Mouse (Mus musculus): ENCODE data around the gene 4930512M02Rik. TPM values are rescaled to one million over a fixed set of nuclear protein-coding genes. Genes with fewer than 3 reads are reported as not detected.
"Not testable (repeated sequence)": the region's sequence is repeated elsewhere in the genome, so short reads cannot be mapped to it uniquely, and the experiment has no call there.

4930512M02Rik gene
- not detected in 2 replicates for polyA plus RNA-seq (2015; fragmentation: Nextera tagmentation; extraction: Ambion mirVana)

DNA sequence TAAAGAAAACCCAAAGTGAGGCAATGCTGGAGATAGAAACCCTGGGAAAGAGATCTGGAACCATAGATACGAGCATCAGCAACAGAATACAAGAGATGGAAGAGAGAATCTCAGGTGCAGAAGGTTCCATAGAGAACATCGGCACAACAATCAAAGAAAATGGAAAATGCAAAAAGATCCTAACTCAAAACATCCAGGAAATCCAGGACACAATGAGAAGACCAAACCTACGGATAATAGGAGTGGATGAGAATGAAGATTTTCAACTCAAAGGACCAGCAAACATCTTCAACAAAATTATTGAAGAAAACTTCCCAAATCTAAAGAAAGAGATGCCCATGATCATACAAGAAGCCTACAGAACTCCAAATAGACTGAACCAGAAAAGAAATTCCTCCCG is at the start of gene 4930512M02Rik:
Gene 4930512M02Rik, minus strand, starts transcription at position 101 of the 400 bp plus-strand sequence.
- ATAC-seq, result not testable (repeated sequence)

DNA sequence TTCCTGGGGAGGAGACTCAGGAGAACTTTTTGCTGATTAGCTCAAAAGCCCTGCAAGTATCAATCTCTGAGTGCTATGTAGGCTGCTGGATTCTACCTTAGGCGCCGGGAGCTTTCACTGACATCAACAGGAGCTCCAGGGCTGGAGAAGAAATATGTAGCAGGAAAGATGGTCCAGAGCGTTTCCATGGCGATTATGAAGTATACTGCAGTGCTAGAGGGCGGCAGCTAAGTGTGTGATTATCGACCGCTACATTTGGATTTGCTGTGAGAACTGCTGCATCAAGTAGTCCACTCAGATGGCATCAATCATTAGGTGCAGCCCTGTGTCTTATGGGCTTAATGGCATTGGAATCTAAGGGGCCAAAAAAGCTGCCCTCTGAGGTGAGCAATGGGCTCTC is 49.5 kb upstream of the 4930512M02Rik start:
- ATAC-seq, result no peak
- Histone ChIP-seq H3K27me3 (replicated peaks; ENCODE audit: control insufficient read depth, insufficient read depth, low read length) (no peaks in the 10 kb centered on the region), H3K36me3 (ENCODE audit: control insufficient read depth, insufficient read depth, low read length) (no peaks in the 10 kb centered on the region), H3K4me3 (ENCODE audit: low read length) (no peak overlapping the region), H3K9me3 (ENCODE audit: control insufficient read depth, low read length) (no peaks in the 10 kb centered on the region), H3K4me2 (ENCODE audit: low read depth, low read length) (no peak overlapping the region), H3K27ac (ENCODE audit: low read length) (no peak overlapping the region), H3K4me1 (ENCODE audit: control insufficient read depth, insufficient read depth, low read length) (no peaks in the 10 kb centered on the region), H3K9ac (ENCODE audit: low read depth, low read length) (no peak overlapping the region)
- WGBS, result 81% methylated on average over 7 of the region's 7 CpGs

More for the DNA sequence above, at the start of gene 4930512M02Rik:
- H3K4me3 ChIP-seq (ENCODE audit: low read length); H3K4me2 ChIP-seq (ENCODE audit: low read depth, low read length); H3K36me3 ChIP-seq (ENCODE audit: control insufficient read depth, insufficient read depth, low read length); H3K4me1 ChIP-seq (ENCODE audit: control insufficient read depth, insufficient read depth, low read length); H3K27me3 ChIP-seq (replicated peaks; ENCODE audit: control insufficient read depth, insufficient read depth, low read length); H3K27ac ChIP-seq (ENCODE audit: low read length); H3K9me3 ChIP-seq (ENCODE audit: control insufficient read depth, low read length); H3K9ac ChIP-seq (ENCODE audit: low read depth, low read length): not testable (repeated sequence)
- WGBS, result 89% methylated on average over 2 of the region's 4 CpGs

DNA sequence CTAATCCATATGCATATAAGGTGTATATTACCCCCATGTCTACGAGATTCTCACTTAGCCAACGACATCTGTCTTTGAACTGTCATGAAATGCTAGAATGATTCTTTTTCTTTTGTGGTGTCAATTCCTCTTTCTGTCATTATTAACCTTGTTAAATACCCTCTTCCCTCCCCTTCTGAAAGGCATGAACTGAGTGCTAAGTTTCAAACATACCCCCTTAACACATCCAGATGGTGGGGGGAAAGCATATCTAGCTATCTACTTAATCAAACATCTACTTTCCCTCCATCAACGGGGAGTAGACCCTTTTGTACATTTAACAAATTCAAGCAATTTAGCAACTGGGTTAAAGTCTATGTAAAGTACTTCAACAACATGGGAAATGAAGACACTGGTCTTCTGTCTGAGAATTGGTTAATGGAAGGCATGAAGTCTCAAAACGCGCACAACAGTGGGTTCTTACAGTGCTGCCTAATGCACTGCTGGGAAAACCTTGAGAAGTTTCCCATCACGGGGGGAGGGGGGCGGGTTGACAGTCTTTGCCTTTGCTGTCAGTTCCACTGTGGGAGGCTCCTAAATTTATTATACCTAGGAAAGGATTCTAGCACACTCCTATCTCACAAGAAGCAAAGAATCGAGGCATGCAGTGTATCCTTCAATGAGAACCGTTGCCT is 48.6 kb upstream of the 4930512M02Rik start:
- Histone ChIP-seq H3K9me3 (ENCODE audit: control insufficient read depth, low read length) (no peaks in the 10 kb centered on the region), H3K27ac (ENCODE audit: low read length) (no peak overlapping the region), H3K4me2 (ENCODE audit: low read depth, low read length) (no peak overlapping the region), H3K9ac (ENCODE audit: low read depth, low read length) (no peak overlapping the region), H3K4me3 (ENCODE audit: low read length) (no peak overlapping the region), H3K27me3 (replicated peaks; ENCODE audit: control insufficient read depth, insufficient read depth, low read length) (no peaks in the 10 kb centered on the region), H3K4me1 (ENCODE audit: control insufficient read depth, insufficient read depth, low read length) (no peaks in the 10 kb centered on the region), H3K36me3 (ENCODE audit: control insufficient read depth, insufficient read depth, low read length) (no peaks in the 10 kb centered on the region)
- ATAC-seq, result no peak
- WGBS, result 82% methylated on average over 9 of the region's 9 CpGs

DNA sequence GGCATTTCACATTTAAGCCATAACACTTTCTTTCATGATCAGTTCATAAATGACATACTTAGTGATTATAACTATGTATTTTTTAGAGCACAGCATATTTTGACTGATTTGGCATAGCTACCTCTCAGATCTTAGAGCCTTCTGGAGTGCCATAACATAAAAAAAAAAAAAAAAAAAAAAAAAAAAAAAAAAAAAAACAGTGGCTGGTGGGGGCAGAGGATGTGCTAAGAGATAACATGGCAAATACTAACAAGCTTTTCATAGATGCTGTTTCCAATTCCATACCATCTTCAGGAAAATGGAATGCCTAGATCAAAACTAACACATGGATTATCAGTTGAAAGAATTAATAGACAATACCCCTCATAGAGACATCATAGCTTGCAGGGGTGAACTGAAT is 47.4 kb upstream of the 4930512M02Rik start:
- H3K4me2 ChIP-seq (ENCODE audit: low read depth, low read length), result no peak overlapping the region
- no peaks in the 10 kb centered on the region for H3K9me3 ChIP-seq (ENCODE audit: control insufficient read depth, low read length)
- no peak overlapping the region for H3K27ac ChIP-seq (ENCODE audit: low read length)
- H3K9ac ChIP-seq (ENCODE audit: low read depth, low read length), result no peak overlapping the region
- no peak overlapping the region for H3K4me3 ChIP-seq (ENCODE audit: low read length)
- ATAC-seq, result no peak
- no peaks in the 10 kb centered on the region for H3K27me3 ChIP-seq (replicated peaks; ENCODE audit: control insufficient read depth, insufficient read depth, low read length)
- no peaks in the 10 kb centered on the region for H3K36me3 ChIP-seq (ENCODE audit: control insufficient read depth, insufficient read depth, low read length)
- no peaks in the 10 kb centered on the region for H3K4me1 ChIP-seq (ENCODE audit: control insufficient read depth, insufficient read depth, low read length)

DNA sequence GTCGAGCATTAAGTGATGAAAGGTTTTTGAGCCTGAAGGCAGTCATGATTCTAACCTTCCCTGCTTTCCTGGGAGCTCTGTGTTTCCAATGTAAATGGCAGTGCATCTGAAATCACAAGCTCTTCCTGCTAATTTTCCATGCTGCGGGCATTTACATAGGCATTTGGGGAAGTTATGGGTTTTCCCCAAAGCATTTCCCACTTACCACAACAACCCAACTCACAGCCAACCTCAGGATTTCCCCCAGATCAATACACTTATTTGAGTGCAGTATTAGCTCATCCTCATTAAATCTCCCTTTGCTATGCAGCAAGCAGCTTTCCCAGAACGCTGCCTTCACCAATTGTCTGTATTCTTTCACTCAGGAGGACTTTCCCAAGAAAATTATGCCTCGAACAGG is 45.3 kb upstream of the 4930512M02Rik start:
- no peak overlapping the region for H3K27ac ChIP-seq (ENCODE audit: low read length)
- no peaks in the 10 kb centered on the region for H3K36me3 ChIP-seq (ENCODE audit: control insufficient read depth, insufficient read depth, low read length)
- no peak for ATAC-seq
- H3K4me1 ChIP-seq (ENCODE audit: control insufficient read depth, insufficient read depth, low read length), result no peaks in the 10 kb centered on the region
- H3K9me3 ChIP-seq (ENCODE audit: control insufficient read depth, low read length), result no peaks in the 10 kb centered on the region
- H3K4me2 ChIP-seq (ENCODE audit: low read depth, low read length), result no peak overlapping the region
- no peaks in the 10 kb centered on the region for H3K27me3 ChIP-seq (replicated peaks; ENCODE audit: control insufficient read depth, insufficient read depth, low read length)
- H3K9ac ChIP-seq (ENCODE audit: low read depth, low read length), result no peak overlapping the region
- WGBS, result 72% methylated on average over 4 of the region's 4 CpGs
- no peak overlapping the region for H3K4me3 ChIP-seq (ENCODE audit: low read length)

DNA sequence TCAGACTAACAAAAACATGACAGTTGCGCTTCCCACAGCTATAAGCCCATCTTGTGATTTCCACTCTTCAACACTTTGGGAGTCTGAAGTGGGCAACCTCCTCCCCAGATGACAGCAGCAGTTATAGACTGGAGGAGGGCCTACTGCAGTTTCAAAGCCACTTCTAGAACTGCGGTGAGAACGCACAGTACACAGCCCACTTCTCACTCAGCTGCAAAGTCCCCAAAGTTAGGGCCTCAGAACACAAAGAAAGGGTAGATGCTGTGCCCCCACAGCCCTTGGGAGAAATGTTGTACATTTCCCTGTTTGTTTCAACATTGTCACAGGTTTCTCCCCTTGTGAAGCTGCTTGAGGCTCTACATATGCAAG is 40.3 kb upstream of the 4930512M02Rik start:
- ATAC-seq, result no peak
- H3K36me3 ChIP-seq (ENCODE audit: control insufficient read depth, insufficient read depth, low read length), result no peaks in the 10 kb centered on the region
- 87% methylated on average over 3 of the region's 3 CpGs for WGBS

DNA sequence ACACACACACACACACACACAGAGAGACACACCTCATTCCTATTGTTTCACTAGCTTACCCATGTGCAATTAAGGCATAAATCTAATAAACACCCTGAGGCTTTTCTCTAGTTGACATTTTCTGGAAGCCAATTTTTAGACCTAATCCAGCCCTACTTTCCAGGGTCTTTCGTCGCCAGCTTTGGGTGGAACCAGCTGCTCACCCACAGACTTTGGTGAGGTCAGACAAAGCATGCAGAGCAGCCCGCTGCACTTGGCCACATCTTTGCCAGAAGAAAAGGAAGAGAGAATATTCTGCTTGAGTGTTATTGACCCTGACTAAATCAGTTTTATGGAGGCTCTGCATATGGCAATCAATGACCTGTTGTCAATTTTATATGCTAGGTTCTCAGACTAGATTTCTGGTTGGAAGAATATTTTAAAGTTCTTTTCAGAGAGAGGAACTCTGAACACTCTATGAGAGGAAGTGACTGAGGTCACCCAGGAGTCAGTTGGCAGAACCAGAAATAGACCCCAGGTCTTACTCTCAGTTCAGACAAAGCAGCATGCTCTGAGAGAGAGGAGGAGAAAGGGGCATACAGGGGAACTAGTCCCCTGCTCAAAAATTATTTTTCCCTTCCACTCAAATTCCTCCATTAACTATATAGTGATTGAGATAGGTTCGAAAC is 39.8 kb upstream of the 4930512M02Rik start:
- no peak overlapping the region for H3K27ac ChIP-seq (ENCODE audit: low read length)
- no peaks in the 10 kb centered on the region for H3K4me1 ChIP-seq (ENCODE audit: control insufficient read depth, insufficient read depth, low read length)
- no peak overlapping the region for H3K9ac ChIP-seq (ENCODE audit: low read depth, low read length)
- H3K9me3 ChIP-seq (ENCODE audit: control insufficient read depth, low read length), result no peaks in the 10 kb centered on the region
- H3K27me3 ChIP-seq (replicated peaks; ENCODE audit: control insufficient read depth, insufficient read depth, low read length), result no peaks in the 10 kb centered on the region
- H3K4me3 ChIP-seq (ENCODE audit: low read length), result no peak overlapping the region
- no peak for ATAC-seq
- no peaks in the 10 kb centered on the region for H3K36me3 ChIP-seq (ENCODE audit: control insufficient read depth, insufficient read depth, low read length)
- 75% methylated on average over 4 of the region's 4 CpGs for WGBS
- no peak overlapping the region for H3K4me2 ChIP-seq (ENCODE audit: low read depth, low read length)

More for the DNA sequence above, 40.3 kb upstream of the 4930512M02Rik start:
- H3K9ac ChIP-seq (ENCODE audit: low read depth, low read length), result no peak overlapping the region
- no peak overlapping the region for H3K27ac ChIP-seq (ENCODE audit: low read length)
- H3K9me3 ChIP-seq (ENCODE audit: control insufficient read depth, low read length), result no peaks in the 10 kb centered on the region
- H3K27me3 ChIP-seq (replicated peaks; ENCODE audit: control insufficient read depth, insufficient read depth, low read length), result no peaks in the 10 kb centered on the region
- H3K4me2 ChIP-seq (ENCODE audit: low read depth, low read length), result no peak overlapping the region
- H3K4me3 ChIP-seq (ENCODE audit: low read length), result no peak overlapping the region
- H3K4me1 ChIP-seq (ENCODE audit: control insufficient read depth, insufficient read depth, low read length), result no peaks in the 10 kb centered on the region

DNA sequence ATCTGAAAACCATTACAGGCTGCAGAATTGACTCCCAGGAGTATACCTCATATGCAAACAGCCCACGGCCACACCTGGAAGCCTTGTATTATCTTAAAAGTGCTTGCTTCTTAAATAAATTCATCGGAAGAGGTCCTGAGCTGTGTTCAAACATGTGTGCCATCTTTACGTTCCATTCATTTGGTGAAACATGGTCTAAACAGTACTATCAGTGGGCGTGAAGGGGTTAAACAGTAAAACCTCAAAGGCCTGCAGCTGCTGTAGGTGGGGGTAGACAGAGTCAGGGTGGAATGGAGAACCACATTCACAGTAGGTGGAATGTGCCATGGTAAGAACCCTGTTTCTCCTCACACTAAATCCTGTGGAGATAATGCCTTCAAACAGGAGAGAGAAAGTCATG is 33.0 kb upstream of the 4930512M02Rik start:
- WGBS, result 81% methylated on average over 4 of the region's 4 CpGs
- H3K9me3 ChIP-seq (ENCODE audit: control insufficient read depth, low read length), result no peaks in the 10 kb centered on the region
- no peak overlapping the region for H3K9ac ChIP-seq (ENCODE audit: low read depth, low read length)
- H3K4me1 ChIP-seq (ENCODE audit: control insufficient read depth, insufficient read depth, low read length), result no peaks in the 10 kb centered on the region
- no peak overlapping the region for H3K4me2 ChIP-seq (ENCODE audit: low read depth, low read length)
- no peak for ATAC-seq
- H3K27me3 ChIP-seq (replicated peaks; ENCODE audit: control insufficient read depth, insufficient read depth, low read length), result no peaks in the 10 kb centered on the region
- H3K4me3 ChIP-seq (ENCODE audit: low read length), result no peak overlapping the region
- no peaks in the 10 kb centered on the region for H3K36me3 ChIP-seq (ENCODE audit: control insufficient read depth, insufficient read depth, low read length)
- H3K27ac ChIP-seq (ENCODE audit: low read length), result no peak overlapping the region

DNA sequence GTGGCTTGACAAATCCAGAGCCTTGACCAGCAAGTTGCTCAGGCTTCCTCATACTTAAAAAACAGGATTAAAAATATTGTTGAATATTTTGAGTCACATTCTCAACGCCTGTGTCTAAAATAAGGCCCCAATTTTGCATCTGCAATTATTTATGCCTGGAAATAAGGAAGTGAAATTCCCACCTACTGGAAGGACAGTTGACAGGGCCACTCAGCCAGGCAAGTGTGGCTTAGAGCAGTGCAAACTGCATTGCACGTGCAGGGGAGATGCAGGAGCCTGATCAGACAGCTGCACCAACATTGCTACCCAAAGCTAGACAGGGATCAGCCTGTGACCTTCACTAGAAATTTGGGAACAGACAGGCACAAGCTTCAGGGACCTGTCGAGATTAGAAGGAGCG is 31.2 kb upstream of the 4930512M02Rik start:
- H3K9me3 ChIP-seq (ENCODE audit: control insufficient read depth, low read length), result no peaks in the 10 kb centered on the region
- no peaks in the 10 kb centered on the region for H3K27me3 ChIP-seq (replicated peaks; ENCODE audit: control insufficient read depth, insufficient read depth, low read length)
- no peak overlapping the region for H3K4me2 ChIP-seq (ENCODE audit: low read depth, low read length)
- H3K36me3 ChIP-seq (ENCODE audit: control insufficient read depth, insufficient read depth, low read length), result no peaks in the 10 kb centered on the region
- no peak overlapping the region for H3K4me3 ChIP-seq (ENCODE audit: low read length)
- H3K27ac ChIP-seq (ENCODE audit: low read length), result no peak overlapping the region
- H3K4me1 ChIP-seq (ENCODE audit: control insufficient read depth, insufficient read depth, low read length), result no peaks in the 10 kb centered on the region
- no peak for ATAC-seq
- no peak overlapping the region for H3K9ac ChIP-seq (ENCODE audit: low read depth, low read length)
- 76% methylated on average over 4 of the region's 4 CpGs for WGBS
